Mouse (Mus musculus) liver, postnatal 0 days (tissue): ENCODE results near the gene Brf1. TPM values are rescaled to one million over a fixed set of nuclear protein-coding genes. Genes with fewer than 3 reads are reported as not detected.

Experiments used
- ATAC-seq: fragments of 200-750 bp; cut with Nextera tagmentation; 2 replicates; pipeline ENCODE4 v1.8.0; 2017; ENCODE audit warnings: mild to moderate bottlenecking, moderate library complexity
- DNase-seq: peaks from one replicate; pipeline ENCODE4 v3.0.0-alpha.2; 2016
- H3K27ac ChIP-seq: fragments of 300-500 bp; sonication (generic); 2 replicates; pipeline ENCODE4 v1.5.1; 2014; ENCODE audit warnings: antibody characterized with exemption, moderate library complexity, mild to moderate bottlenecking, low read depth
- H3K27me3 ChIP-seq: fragments of 300-500 bp; sonication (generic); 2 replicates; pipeline ENCODE4 v1.6.1; 2014; ENCODE audit warnings: low read length, control low read depth, mixed read lengths; ENCODE audit not compliant: insufficient read depth
- H3K36me3 ChIP-seq: fragments of 300-500 bp; sonication (generic); replicated peaks from 2 replicates; pipeline ENCODE4 v1.6.1; 2014; ENCODE audit warnings: mild to moderate bottlenecking, control low read depth, low read length, moderate library complexity, mixed read lengths; ENCODE audit not compliant: insufficient read depth
- H3K4me1 ChIP-seq: fragments of 300-500 bp; sonication (generic); 2 replicates; pipeline ENCODE4 v1.6.1; 2014; ENCODE audit warnings: antibody characterized with exemption, mild to moderate bottlenecking, control low read depth; ENCODE audit not compliant: insufficient read depth
- H3K4me2 ChIP-seq: fragments of 300-500 bp; sonication (generic); 2 replicates; pipeline ENCODE4 v1.6.1; 2014; ENCODE audit warnings: low read depth, mild to moderate bottlenecking, low read length, moderate library complexity, mixed read lengths
- H3K4me3 ChIP-seq: fragments of 300-500 bp; sonication (generic); 2 replicates; pipeline ENCODE4 v1.5.1; 2014; ENCODE audit warnings: low read depth, low read length
- H3K9ac ChIP-seq: fragments of 300-500 bp; sonication (generic); replicated peaks from 2 replicates; pipeline ENCODE4 v1.6.1; 2014; ENCODE audit warnings: mild to moderate bottlenecking, moderate library complexity
- H3K9me3 ChIP-seq: fragments of 300-500 bp; sonication (generic); 2 replicates; pipeline ENCODE4 v1.6.1; 2016; ENCODE audit warnings: mild to moderate bottlenecking, control low read depth, low read length, mixed read lengths
- CTCF ChIP-seq: sonication (generic); IDR thresholded peaks from 2 replicates; pipeline ENCODE4 v1.5.1; 2016; ENCODE audit warnings: antibody characterized with exemption, low read depth
- EP300 ChIP-seq: IDR thresholded peaks from 2 replicates; pipeline ENCODE4 v1.6.1; 2016; ENCODE audit warnings: antibody characterized with exemption, low read depth, mild to moderate bottlenecking
- WGBS: fragments of 180-500 bp; shearing (Covaris S2); extraction: QIAGEN DNeasy Blood & Tissue Kit; methylation state at CpG from one replicate; pipeline ENCODE4 v1.1.7; 2014; ENCODE audit not compliant: insufficient replicate concordance; 5-methylcytosine and 5-hydroxymethylcytosine counted together
- polyA plus RNA-seq: library from polyadenylated mRNA; unstranded; fragments of >200 nt; fragmentation: Nextera tagmentation; extraction: Ambion mirVana; gene quantifications from 2 replicates; pipeline ENCODE4 v1.2.1, GENCODE M21; 2015

Gene Brf1
- polyA plus RNA-seq, 1 experiment from 2014 or later, result 18.4 TPM

- Histone ChIP-seq H3K27me3 (no peaks in the 10 kb centered on the region), H3K9me3 (no peaks in the 10 kb centered on the region), H3K9ac (peak within 1 kb of the TSS; percentile 80), H3K4me2 (peak within 1 kb of the TSS; percentile 91), H3K4me3 (peak within 1 kb of the TSS; percentile 79), H3K36me3 (peaks cover 58% of the 10 kb centered on the region), H3K4me1 (peaks cover 7% of the 10 kb centered on the region), H3K27ac (peak within 1 kb of the TSS; percentile 78)
- WGBS, result under 1% methylated on average over 68 of the region's 80 CpGs
- DNase-seq (peak; percentile 88), ATAC-seq (peak; percentile 95)
- TF ChIP-seq EP300 (no peak), CTCF (peak; percentile 63)
Measured at GRCm38 (mm10) chr12:112976371-112977073, 24.0 kb downstream of the Brf1 start, which contains the start of gene Btbd6. Gene Btbd6, plus strand, starts transcription at chr12:112976482.

- ATAC-seq (no peak), DNase-seq (no peak)
- Histone ChIP-seq H3K27ac (no peak overlapping the region), H3K36me3 (peaks cover 58% of the 10 kb centered on the region), H3K4me2 (no peak overlapping the region), H3K4me1 (peaks cover 7% of the 10 kb centered on the region), H3K4me3 (no peak overlapping the region), H3K27me3 (no peaks in the 10 kb centered on the region), H3K9me3 (no peaks in the 10 kb centered on the region), H3K9ac (no peak overlapping the region)
- WGBS, result 77% methylated on average over 9 of the region's 9 CpGs
- TF ChIP-seq EP300 (no peak), CTCF (no peak)
Measured at GRCm38 (mm10) chr12:112974736-112975135, 25.8 kb downstream of the Brf1 start.

DNA sequence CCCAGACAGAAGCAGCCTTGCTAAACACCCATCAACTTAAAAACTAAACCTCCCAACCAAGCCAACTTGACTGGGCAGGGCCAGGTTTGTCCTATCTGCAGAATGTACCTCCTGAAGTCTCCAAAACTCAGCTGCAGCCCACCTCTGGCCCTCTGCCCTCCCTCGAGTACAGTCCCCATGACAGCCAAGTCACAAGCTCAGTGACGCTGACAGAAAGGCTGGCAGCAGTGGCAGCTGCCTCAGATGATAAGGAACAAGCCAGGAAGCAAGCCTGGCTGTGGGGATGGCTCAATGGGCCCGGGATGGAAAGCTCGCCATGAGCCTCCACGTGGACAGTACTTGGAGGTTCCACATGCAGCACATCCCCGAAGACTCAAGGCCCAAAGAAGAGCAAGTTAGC lies 30.9 kb downstream of the Brf1 start:
- TF ChIP-seq EP300 (no peak), CTCF (no peak)
- ATAC-seq, result no peak
- peaks cover 87% of the 10 kb centered on the region for H3K36me3 ChIP-seq
- WGBS, result 83% methylated on average over 6 of the region's 6 CpGs
- DNase-seq, result no peak
- H3K9ac ChIP-seq, result no peak overlapping the region
- no peak overlapping the region for H3K4me2 ChIP-seq
- no peak overlapping the region for H3K4me3 ChIP-seq
- H3K27ac ChIP-seq, result no peak overlapping the region
- no peaks in the 10 kb centered on the region for H3K27me3 ChIP-seq
- no peaks in the 10 kb centered on the region for H3K9me3 ChIP-seq
- no peaks in the 10 kb centered on the region for H3K4me1 ChIP-seq

- peaks cover 92% of the 10 kb centered on the region for H3K36me3 ChIP-seq
Measured at GRCm38 (mm10) chr12:112968943-112969342, 31.6 kb downstream of the Brf1 start.

GRCm38 (mm10) chr12:112965783-112966182 lies 34.7 kb downstream of the Brf1 start:
- Histone ChIP-seq H3K4me2 (no peak overlapping the region), H3K4me1 (no peaks in the 10 kb centered on the region), H3K27ac (no peak overlapping the region), H3K4me3 (no peak overlapping the region), H3K27me3 (no peaks in the 10 kb centered on the region), H3K9ac (no peak overlapping the region), H3K36me3 (peaks cover 94% of the 10 kb centered on the region), H3K9me3 (no peaks in the 10 kb centered on the region)
- DNase-seq (no peak), ATAC-seq (no peak)
- 93% methylated on average over 13 of the region's 13 CpGs for WGBS
- TF ChIP-seq CTCF (no peak), EP300 (no peak)

More at GRCm38 (mm10) chr12:112968943-112969342, 31.6 kb downstream of the Brf1 start:
- no peaks in the 10 kb centered on the region for H3K4me1 ChIP-seq
- 84% methylated on average over 8 of the region's 8 CpGs for WGBS
- no peak overlapping the region for H3K27ac ChIP-seq
- TF ChIP-seq EP300, result no peak
- H3K9ac ChIP-seq, result no peak overlapping the region
- H3K4me3 ChIP-seq, result no peak overlapping the region
- H3K9me3 ChIP-seq, result no peaks in the 10 kb centered on the region
- ATAC-seq (no peak), DNase-seq (no peak)
- no peak overlapping the region for H3K4me2 ChIP-seq
- no peaks in the 10 kb centered on the region for H3K27me3 ChIP-seq

DNA sequence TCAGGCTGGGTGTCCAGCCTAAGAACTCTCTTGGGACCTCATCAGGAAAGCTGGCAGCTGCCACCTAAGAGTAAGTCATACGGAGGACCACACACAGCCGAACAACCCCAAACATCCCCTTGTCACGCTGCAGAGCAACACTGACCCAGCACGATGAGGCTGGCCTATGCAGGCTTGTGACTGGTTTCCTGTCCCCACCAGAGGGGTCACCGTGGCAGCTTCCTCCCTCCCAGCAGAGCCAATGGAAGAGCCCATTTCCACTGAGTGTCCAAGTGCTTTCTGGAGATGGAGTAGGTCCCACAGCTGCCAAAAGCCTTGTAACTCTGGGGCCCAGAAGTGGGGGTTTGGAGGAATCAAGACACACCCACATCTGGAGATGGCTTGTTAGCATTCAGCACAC lies 38.6 kb downstream of the Brf1 start:
- no peaks in the 10 kb centered on the region for H3K27me3 ChIP-seq
- no peak overlapping the region for H3K4me2 ChIP-seq
- TF ChIP-seq CTCF (no peak), EP300 (no peak)
- H3K9me3 ChIP-seq, result no peaks in the 10 kb centered on the region
- WGBS, result 59% methylated on average over 5 of the region's 5 CpGs
- H3K27ac ChIP-seq, result 0 out of 2 replicates have a peak overlapping the region, but pooled peaks have one; percentile 16
- no peak for ATAC-seq
- H3K36me3 ChIP-seq, result peaks cover 76% of the 10 kb centered on the region
- no peak overlapping the region for H3K4me3 ChIP-seq
- H3K9ac ChIP-seq, result no peak overlapping the region
- H3K4me1 ChIP-seq, result no peaks in the 10 kb centered on the region
- DNase-seq, result no peak
